Mouse (Mus musculus) layer of hippocampus, postnatal 14 days (tissue): ENCODE results near the gene St6gal1. TPM values are rescaled to one million over a fixed set of nuclear protein-coding genes. Genes with fewer than 3 reads are reported as not detected.

Experiments
- DNase-seq, 2 experiments: peaks; one replicate each; pipeline ENCODE4 v3.0.0; 2021 to 2022; ENCODE audit warnings: low spot score in 2 of 2, mixed read lengths in 1 of 2
- total RNA-seq, 2 experiments: library from RNA; stranded (reverse); gene quantifications; 2 replicates each; pipeline ENCODE4 v1.2.3; 2021

St6gal1 gene
- total RNA-seq, 2 experiments from 2014 or later: 15.4 to 17.5 TPM

GRCm38 (mm10) chr16:23272521-23273230 lies 48.1 kb downstream of the St6gal1 start:
- DNase-seq: no peak

GRCm38 (mm10) chr16:23274005-23274404 lies 49.5 kb downstream of the St6gal1 start:
- DNase-seq: no peak

GRCm38 (mm10) chr16:23274606-23275310 lies 50.2 kb downstream of the St6gal1 start:
- DNase-seq: no peak

GRCm38 (mm10) chr16:23275661-23276060 lies 51.1 kb downstream of the St6gal1 start:
- no peak for DNase-seq

GRCm38 (mm10) chr16:23279879-23280741 lies 55.6 kb downstream of the St6gal1 start:
- peak in 1 of 2 experiments; percentile 45 for DNase-seq

- no peak for DNase-seq
Measured at GRCm38 (mm10) chr16:23280742-23281090, 56.2 kb downstream of the St6gal1 start.

GRCm38 (mm10) chr16:23282241-23282640 lies 57.7 kb downstream of the St6gal1 start:
- no peak for DNase-seq

GRCm38 (mm10) chr16:23282941-23283340 lies 58.4 kb downstream of the St6gal1 start:
- DNase-seq: no peak

- no peak for DNase-seq
Measured at GRCm38 (mm10) chr16:23283677-23284076, 59.1 kb downstream of the St6gal1 start.

- DNase-seq: no peak
Measured at GRCm38 (mm10) chr16:23284470-23285394, 60.2 kb downstream of the St6gal1 start.

GRCm38 (mm10) chr16:23286380-23287097 lies 62.0 kb downstream of the St6gal1 start:
- no peak for DNase-seq

GRCm38 (mm10) chr16:23287312-23288040 lies 62.9 kb downstream of the St6gal1 start:
- DNase-seq: no peak

GRCm38 (mm10) chr16:23288103-23288502 lies 63.6 kb downstream of the St6gal1 start:
- DNase-seq: no peak

- no peak for DNase-seq
Measured at GRCm38 (mm10) chr16:23289424-23289823, 64.9 kb downstream of the St6gal1 start.

- DNase-seq: no peak
Measured at GRCm38 (mm10) chr16:23290171-23290570, 65.6 kb downstream of the St6gal1 start.

- no peak for DNase-seq
Measured at GRCm38 (mm10) chr16:23291521-23291920, 67.0 kb downstream of the St6gal1 start.

- no peak for DNase-seq
Measured at GRCm38 (mm10) chr16:23294236-23294635, 69.7 kb downstream of the St6gal1 start.

GRCm38 (mm10) chr16:23294747-23295146 lies 70.2 kb downstream of the St6gal1 start:
- no peak for DNase-seq

- DNase-seq: no peak
Measured at GRCm38 (mm10) chr16:23295720-23296119, 71.2 kb downstream of the St6gal1 start.
